Mouse (Mus musculus): ENCODE results near the gene Rhbdl1.

Gene Rhbdl1

GRCm38 (mm10) chr17:25837076-25837410 is at the start of gene Rhbdl1:
Rhbdl1 (minus strand) TSS chr17:25837295.
- DNase-seq, result peak; percentile 60

- DNase-seq, result no peak
These were observed 49.7 kb upstream of the Rhbdl1 start for GRCm38 (mm10) chr17:25886806-25887205.

GRCm38 (mm10) chr17:25885636-25886035 is 48.5 kb upstream of the Rhbdl1 start:
- DNase-seq, result peak; percentile 44

GRCm38 (mm10) chr17:25883824-25884223 is 46.7 kb upstream of the Rhbdl1 start:
- DNase-seq, result no peak

GRCm38 (mm10) chr17:25883268-25883667 is 46.2 kb upstream of the Rhbdl1 start:
- DNase-seq, result no peak

GRCm38 (mm10) chr17:25882306-25882705 is 45.2 kb upstream of the Rhbdl1 start:
- DNase-seq, result peak; percentile 54

GRCm38 (mm10) chr17:25881691-25882090 is 44.6 kb upstream of the Rhbdl1 start:
- DNase-seq, result no peak

- DNase-seq, result no peak
These were observed 44.0 kb upstream of the Rhbdl1 start for GRCm38 (mm10) chr17:25880913-25881641.

- DNase-seq, result peak; percentile 55
These were observed 43.3 kb upstream of the Rhbdl1 start, which contains the start of gene Wfikkn1 for GRCm38 (mm10) chr17:25880196-25880910. Wfikkn1 (minus strand) TSS chr17:25880858.

GRCm38 (mm10) chr17:25879750-25880149 is 42.7 kb upstream of the Rhbdl1 start:
- no peak for DNase-seq

- peak; percentile 39 for DNase-seq
These were observed 42.2 kb upstream of the Rhbdl1 start for GRCm38 (mm10) chr17:25879261-25879660.

- no peak for DNase-seq
These were observed 41.6 kb upstream of the Rhbdl1 start for GRCm38 (mm10) chr17:25878611-25879180.

- DNase-seq, result no peak
These were observed 40.9 kb upstream of the Rhbdl1 start for GRCm38 (mm10) chr17:25877741-25878610.

GRCm38 (mm10) chr17:25877025-25877424 is 39.9 kb upstream of the Rhbdl1 start:
- DNase-seq, result no peak

GRCm38 (mm10) chr17:25876347-25876915 is 39.3 kb upstream of the Rhbdl1 start:
- DNase-seq, result peak; percentile 27

GRCm38 (mm10) chr17:25875171-25876136 is 38.4 kb upstream of the Rhbdl1 start:
- peak; percentile 91 for DNase-seq

GRCm38 (mm10) chr17:25874721-25875170 is 37.7 kb upstream of the Rhbdl1 start, which contains the start of gene Mettl26:
Mettl26 (plus strand) TSS chr17:25875074.
- DNase-seq, result peak; percentile 95

- DNase-seq, result no peak
These were observed 37.1 kb upstream of the Rhbdl1 start for GRCm38 (mm10) chr17:25874148-25874720.

- no peak for DNase-seq
These were observed 36.5 kb upstream of the Rhbdl1 start for GRCm38 (mm10) chr17:25873405-25874147.

GRCm38 (mm10) chr17:25872676-25873075 is 35.6 kb upstream of the Rhbdl1 start:
- DNase-seq, result no peak

Measured in liver (tissue).